Mouse (Mus musculus): ENCODE results near the gene Ankef1. TPM values are rescaled to one million over a fixed set of nuclear protein-coding genes. Genes with fewer than 3 reads are reported as not detected.

Gene Ankef1
- 1 to 10 TPM; 1.7 to 3.4 (median 2.5) TPM for total RNA-seq (2022)

DNA sequence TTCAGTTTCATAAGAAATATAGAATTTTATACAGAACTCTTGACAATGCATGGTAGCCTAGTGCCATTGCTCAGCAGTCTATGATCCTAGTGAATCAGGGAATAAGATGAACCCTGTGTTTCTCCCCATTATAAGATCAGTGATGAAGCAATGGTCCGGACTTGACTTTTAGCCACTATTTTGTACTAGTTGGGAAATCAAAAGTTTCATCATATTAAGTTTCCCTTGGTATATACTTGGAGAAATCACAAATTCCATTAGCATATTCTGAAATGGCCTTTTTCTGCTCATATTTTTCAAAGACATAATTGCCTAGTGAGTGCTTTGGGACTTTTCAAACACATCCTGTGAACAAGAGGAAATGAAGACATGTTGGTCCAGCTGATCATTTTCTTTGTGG, at the start of gene Ankef1:
Ankef1 (plus strand) TSS at position 260 of the 400 bp plus-strand sequence.
- DNase-seq (ENCODE audit: low spot score in 2 of 2): no peak

DNA sequence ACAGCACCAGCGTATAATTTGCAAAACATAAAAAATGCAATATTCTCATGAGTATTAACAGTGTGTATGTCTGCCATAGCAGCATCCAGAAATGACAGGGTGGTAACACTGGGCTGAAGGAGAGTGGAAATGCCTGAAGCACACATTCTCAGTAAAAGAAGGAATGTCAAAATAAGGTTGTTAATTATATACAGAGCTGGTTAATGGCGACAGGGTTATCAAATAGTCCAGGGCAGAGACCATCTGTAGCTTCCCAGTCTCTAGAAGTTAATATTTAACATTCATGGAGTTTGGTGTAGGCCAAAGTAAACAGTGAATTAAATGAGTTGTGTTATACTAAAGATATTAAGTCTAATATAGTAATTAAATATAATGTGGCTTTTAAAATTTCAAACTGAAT, 45.2 kb upstream of the Ankef1 start:
- no peak for DNase-seq (ENCODE audit: low spot score in 2 of 2)

DNA sequence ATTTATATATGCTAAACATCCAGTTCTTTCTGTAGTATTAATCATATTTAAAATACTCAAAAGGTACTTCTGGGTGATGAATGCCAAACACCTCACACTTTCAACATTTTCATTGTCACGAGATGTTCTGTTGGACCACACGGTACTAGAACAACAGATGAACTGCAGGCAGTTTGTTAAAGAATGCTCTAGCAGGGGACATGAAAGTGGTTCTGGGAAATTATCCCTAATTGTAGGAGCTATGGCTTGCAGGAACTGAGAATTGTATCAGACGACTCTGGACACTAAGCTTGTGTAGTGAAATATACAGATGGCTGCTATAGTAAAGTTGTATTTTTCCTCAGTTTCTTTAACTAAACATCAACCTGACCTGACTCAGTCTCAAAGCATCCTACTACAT, 44.8 kb upstream of the Ankef1 start:
- no peak for DNase-seq (ENCODE audit: low spot score in 2 of 2)

GRCm38 (mm10) chr2:136477656-136478055, 24.1 kb upstream of the Ankef1 start:
- DNase-seq (ENCODE audit: low spot score in 2 of 2): no peak

GRCm38 (mm10) chr2:136482269-136482668, 19.4 kb upstream of the Ankef1 start:
- DNase-seq (ENCODE audit: low spot score in 2 of 2): no peak

DNA sequence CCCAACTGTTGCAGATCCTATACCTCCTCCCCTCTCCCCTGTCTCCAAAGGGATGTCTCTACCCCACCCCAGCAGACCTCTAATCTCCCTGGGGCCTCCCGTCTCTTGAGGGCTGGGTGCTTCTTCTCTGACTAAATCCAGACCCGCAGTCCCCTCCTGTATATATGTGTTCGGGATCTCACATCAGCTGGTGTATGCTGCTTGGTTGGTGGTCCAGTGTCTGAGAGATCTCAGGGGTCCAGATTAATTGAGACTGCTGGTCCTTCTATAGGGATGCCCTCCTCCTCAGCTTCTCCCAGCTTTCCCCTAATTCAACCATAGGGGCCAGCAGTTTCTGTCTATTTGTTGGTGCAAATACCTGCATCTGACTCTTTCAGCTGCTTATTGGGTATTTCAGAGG, 18.7 kb upstream of the Ankef1 start:
- no peak for DNase-seq (ENCODE audit: low spot score in 2 of 2)

- no peak for DNase-seq (ENCODE audit: low spot score in 2 of 2)
Observed at GRCm38 (mm10) chr2:136484955-136485354, 16.8 kb upstream of the Ankef1 start.

GRCm38 (mm10) chr2:136485401-136485800, 16.3 kb upstream of the Ankef1 start:
- DNase-seq (ENCODE audit: low spot score in 2 of 2): no peak

DNA sequence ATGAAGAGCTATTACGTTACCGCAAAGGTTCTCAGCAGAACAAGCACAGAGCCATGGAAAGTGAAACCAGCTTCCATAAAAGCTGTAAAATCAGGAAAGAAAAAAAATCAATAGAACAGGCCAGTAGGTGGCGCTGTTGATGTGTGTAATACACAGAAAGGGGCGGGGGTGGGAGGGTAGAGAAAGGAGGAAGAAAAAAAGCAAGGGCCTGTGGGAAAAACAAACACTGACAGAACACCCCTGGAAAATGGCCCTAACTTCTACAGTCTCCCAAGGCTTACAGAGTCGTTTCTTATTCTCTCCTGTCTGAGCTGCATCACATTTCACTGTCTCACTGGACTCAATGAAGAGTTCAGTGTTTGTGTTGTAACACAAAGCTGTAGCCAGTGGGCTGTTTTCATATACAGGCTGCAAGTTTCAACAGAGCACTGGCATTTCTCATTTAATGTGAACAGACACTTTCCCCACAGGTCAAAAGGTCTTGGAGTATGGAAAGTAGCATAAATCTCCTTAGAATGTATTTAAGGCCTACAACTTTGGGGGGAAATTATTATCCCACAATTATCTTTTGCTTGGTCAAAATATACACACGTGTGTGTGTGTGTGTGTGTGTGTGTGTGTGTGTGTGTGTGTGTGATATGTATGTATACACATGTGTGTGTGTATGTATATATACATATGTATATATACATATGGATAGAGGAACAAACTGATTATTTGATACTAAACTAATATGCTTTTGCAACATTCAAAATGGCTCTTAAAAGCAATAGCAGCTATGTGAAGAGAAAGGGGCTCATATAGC, 15.7 kb upstream of the Ankef1 start:
- DNase-seq (ENCODE audit: low spot score in 2 of 2): no peak

- no peak for DNase-seq (ENCODE audit: low spot score in 2 of 2)
Observed at GRCm38 (mm10) chr2:136486986-136487385, 14.7 kb upstream of the Ankef1 start.

- DNase-seq (ENCODE audit: low spot score in 2 of 2): no peak
Observed at GRCm38 (mm10) chr2:136511073-136511472, 9.4 kb downstream of the Ankef1 start.

- DNase-seq (ENCODE audit: low spot score in 2 of 2): no peak
Observed at GRCm38 (mm10) chr2:136511756-136512155, 10.0 kb downstream of the Ankef1 start.

- DNase-seq (ENCODE audit: low spot score in 2 of 2): peak in 1 of 2 experiments; percentile 59
Observed at GRCm38 (mm10) chr2:136512802-136513201, 11.1 kb downstream of the Ankef1 start.

GRCm38 (mm10) chr2:136513806-136514205, 12.1 kb downstream of the Ankef1 start:
- DNase-seq (ENCODE audit: low spot score in 2 of 2): no peak

DNA sequence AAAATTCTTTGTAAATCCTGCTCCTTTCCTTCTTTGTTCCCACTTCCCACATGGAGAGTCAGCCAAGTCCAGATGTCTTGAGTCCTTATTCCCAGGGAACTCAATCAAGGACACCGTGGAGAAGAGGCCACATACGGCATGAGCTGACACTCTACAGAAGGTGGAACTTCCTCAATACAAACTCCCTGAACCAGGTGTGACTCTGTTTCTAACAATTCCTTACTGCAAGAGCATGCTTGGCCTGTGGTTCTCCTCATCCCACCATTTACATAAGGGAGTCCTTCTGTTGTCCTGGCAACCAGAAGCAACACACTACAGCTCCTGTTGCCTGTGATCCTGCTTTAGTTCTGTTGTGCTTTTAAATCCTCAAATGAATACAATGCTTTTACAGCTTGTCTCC, 13.8 kb downstream of the Ankef1 start:
- peak in 1 of 2 experiments; percentile 32 for DNase-seq (ENCODE audit: low spot score in 2 of 2)

DNA sequence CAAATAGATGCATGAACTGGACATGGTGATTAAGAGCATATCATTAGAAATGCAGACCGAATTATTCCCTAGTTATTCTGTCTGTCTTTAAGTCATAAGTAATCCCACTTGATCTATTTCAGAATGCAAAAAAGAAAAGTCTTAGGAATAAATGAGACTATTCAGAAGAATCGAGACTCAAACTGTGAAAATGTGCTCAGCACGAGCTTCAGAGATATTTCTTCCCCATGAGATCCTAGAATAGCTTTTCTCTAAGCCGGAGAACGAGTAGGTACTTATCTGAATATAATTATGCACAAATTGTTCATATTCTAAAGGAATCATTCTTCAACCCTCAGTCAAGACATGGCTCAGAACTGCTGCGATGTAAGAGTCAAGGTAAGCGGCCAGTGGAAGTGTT, 27.2 kb downstream of the Ankef1 start:
- no peak for DNase-seq (ENCODE audit: low spot score in 2 of 2)

DNA sequence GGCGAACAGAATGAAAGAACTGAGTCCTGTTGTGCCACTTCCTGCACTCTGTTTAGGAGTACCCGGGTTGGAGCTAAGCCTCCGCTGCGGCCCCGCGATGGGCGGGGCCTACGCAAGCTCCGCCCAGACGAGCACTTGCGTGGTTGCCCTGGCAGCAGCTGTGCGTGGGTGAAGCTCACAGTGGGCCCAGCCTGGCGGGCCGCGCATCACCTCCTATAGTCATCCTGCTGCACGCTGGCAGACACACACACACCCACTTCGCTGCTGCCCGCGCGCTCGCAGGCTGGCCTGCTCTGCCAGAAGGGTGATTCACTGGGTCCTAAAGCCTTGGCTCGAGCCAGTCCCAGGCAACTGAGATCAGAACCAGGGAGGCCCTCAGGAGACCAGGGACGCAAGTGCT, 30.3 kb downstream of the Ankef1 start:
- DNase-seq (ENCODE audit: low spot score in 2 of 2): peak; percentile 81 to 95

DNA sequence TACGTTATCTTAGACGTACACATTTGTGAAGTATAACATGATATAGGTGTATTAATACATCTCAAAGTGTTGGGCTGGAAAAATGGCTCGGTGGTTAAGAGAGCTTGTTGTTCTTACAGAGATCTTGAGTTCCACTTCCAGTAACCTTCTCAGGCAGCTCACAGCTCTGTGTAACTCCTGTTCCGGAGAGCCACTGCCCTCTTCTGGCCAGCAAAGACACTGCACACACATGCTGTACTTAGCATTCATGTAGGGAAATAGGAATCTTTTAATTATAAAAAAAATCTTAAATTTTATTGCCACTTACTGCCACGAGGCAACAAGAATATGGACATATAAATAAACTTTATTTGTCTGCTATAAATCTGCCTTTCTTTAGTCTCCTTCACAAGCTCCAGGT, 56.3 kb downstream of the Ankef1 start:
- DNase-seq (ENCODE audit: low spot score in 2 of 2): no peak

DNA sequence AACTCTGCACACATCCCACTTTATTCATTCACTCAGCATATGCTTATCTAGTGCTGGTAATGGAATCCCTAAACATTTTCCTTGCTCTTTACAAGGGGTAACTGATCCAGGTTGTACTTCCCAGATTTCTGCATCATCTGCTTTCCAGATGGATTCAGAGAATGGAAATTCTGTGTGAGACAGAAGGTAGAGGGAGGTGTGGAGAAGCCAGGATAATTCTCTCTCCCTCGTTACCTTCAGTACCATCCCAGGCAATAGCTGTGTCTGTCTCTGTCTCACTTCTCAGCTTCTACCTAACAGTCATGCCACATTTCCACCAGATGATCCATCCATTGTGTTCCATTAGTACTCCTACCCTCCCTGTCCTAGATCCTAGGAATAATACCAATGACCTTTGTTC, 60.6 kb downstream of the Ankef1 start:
- DNase-seq (ENCODE audit: low spot score in 2 of 2): peak in 1 of 2 experiments; percentile 11

GRCm38 (mm10) chr2:136570856-136571255, 69.1 kb downstream of the Ankef1 start:
- DNase-seq (ENCODE audit: low spot score in 2 of 2): no peak

- no peak for DNase-seq (ENCODE audit: low spot score in 2 of 2)
Observed at GRCm38 (mm10) chr2:136582762-136583161, 81.1 kb downstream of the Ankef1 start.

DNA sequence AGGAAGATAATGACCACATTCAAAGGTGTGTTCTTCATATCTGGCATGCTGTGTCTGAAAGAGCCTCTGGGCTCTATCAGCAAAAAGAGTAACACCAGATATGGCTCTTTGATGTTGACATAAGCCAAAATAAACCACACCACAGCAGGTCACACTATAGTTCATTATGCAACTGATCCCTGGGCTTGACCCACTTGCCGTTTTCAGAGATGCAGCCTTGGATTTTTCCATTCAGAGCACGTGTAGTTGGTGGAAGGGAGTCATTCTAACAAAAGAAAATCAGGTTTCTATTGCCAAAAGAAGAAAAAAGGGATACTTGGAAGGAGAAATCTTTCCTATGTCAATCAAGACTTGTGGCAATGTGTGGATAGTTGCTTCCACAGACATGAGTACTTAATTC, 87.1 kb downstream of the Ankef1 start:
- no peak for DNase-seq (ENCODE audit: low spot score in 2 of 2)

GRCm38 (mm10) chr2:136596451-136596850, 94.7 kb downstream of the Ankef1 start:
- DNase-seq (ENCODE audit: low spot score in 2 of 2): peak in 1 of 2 experiments; percentile 46
